Mouse (Mus musculus) embryonic facial prominence, embryonic 14.5 days (tissue): ENCODE data around the gene Immp2l. TPM values are rescaled to one million over a fixed set of nuclear protein-coding genes. Genes with fewer than 3 reads are reported as not detected.

Experiments used
- ATAC-seq: fragments of 200-750 bp; cut with Nextera tagmentation; 2 replicates; pipeline ENCODE4 v1.8.0; 2017; ENCODE audit warnings: low read depth, moderate number of reproducible peaks, moderate TSS enrichment
- DNase-seq: peaks from one replicate; pipeline ENCODE4 v3.0.0-alpha.2; 2015; ENCODE audit warnings: low spot score
- H3K27ac ChIP-seq: fragments of 300-500 bp; sonication (generic); replicated peaks from 2 replicates; pipeline ENCODE4 v1.5.1; 2014; ENCODE audit warnings: low read depth, mild to moderate bottlenecking, low read length, moderate library complexity
- H3K27me3 ChIP-seq: fragments of 300-500 bp; sonication (generic); replicated peaks from 2 replicates; pipeline ENCODE4 v1.6.1; 2014; ENCODE audit warnings: low read length; ENCODE audit not compliant: control insufficient read depth, insufficient read depth
- H3K36me3 ChIP-seq: fragments of 300-500 bp; sonication (generic); 2 replicates; pipeline ENCODE4 v1.6.1; 2014; ENCODE audit warnings: low read length, mixed read lengths; ENCODE audit not compliant: control insufficient read depth, insufficient read depth
- H3K4me1 ChIP-seq: fragments of 300-500 bp; sonication (generic); 2 replicates; pipeline ENCODE4 v1.6.1; 2014; ENCODE audit warnings: antibody characterized with exemption, low read length; ENCODE audit not compliant: control insufficient read depth, insufficient read depth
- H3K4me2 ChIP-seq: fragments of 300-500 bp; sonication (generic); 2 replicates; pipeline ENCODE4 v1.6.1; 2014; ENCODE audit warnings: low read depth, mild to moderate bottlenecking, low read length, moderate library complexity, mixed read lengths
- H3K4me3 ChIP-seq: fragments of 300-500 bp; sonication (generic); 2 replicates; pipeline ENCODE4 v1.5.1; 2014; ENCODE audit warnings: low read depth, mild to moderate bottlenecking, low read length
- H3K9ac ChIP-seq: fragments of 300-500 bp; sonication (generic); 2 replicates; pipeline ENCODE4 v1.6.1; 2014; ENCODE audit warnings: low read depth, mild to moderate bottlenecking, low read length, moderate library complexity, mixed read lengths
- H3K9me3 ChIP-seq: fragments of 300-500 bp; sonication (generic); 2 replicates; pipeline ENCODE4 v1.6.1; 2016; ENCODE audit warnings: low read length; ENCODE audit not compliant: control insufficient read depth
- WGBS: fragments of 180-500 bp; shearing (Covaris S2); extraction: QIAGEN DNeasy Blood & Tissue Kit; methylation state at CpG from one replicate; pipeline ENCODE4 v1.1.7; 2014; 5-methylcytosine and 5-hydroxymethylcytosine counted together
- polyA plus RNA-seq: library from polyadenylated mRNA; unstranded; fragments of >200 nt; fragmentation: Nextera tagmentation; extraction: Ambion mirVana; gene quantifications from 2 replicates; pipeline ENCODE4 v1.2.1, GENCODE M21; 2014

Gene Immp2l
- polyA plus RNA-seq, 1 experiment from 2014 or later, result 15.9 TPM

GRCm38 (mm10) chr12:41469096-41469801 is 445.4 kb downstream of the Immp2l start:
- no peaks in the 10 kb centered on the region for H3K27me3 ChIP-seq
- no peaks in the 10 kb centered on the region for H3K9me3 ChIP-seq
- H3K9ac ChIP-seq, result no peak overlapping the region
- H3K27ac ChIP-seq, result no peak overlapping the region
- no peaks in the 10 kb centered on the region for H3K36me3 ChIP-seq
- ATAC-seq, result no peak
- WGBS, result 64% methylated on average over 6 of the region's 6 CpGs
- no peaks in the 10 kb centered on the region for H3K4me1 ChIP-seq
- H3K4me2 ChIP-seq, result no peak overlapping the region
- H3K4me3 ChIP-seq, result no peak overlapping the region
- no peak for DNase-seq

- ATAC-seq (no peak), DNase-seq (no peak)
- H3K36me3 ChIP-seq, result no peaks in the 10 kb centered on the region
- H3K27me3 ChIP-seq, result no peaks in the 10 kb centered on the region
- H3K9me3 ChIP-seq, result no peaks in the 10 kb centered on the region
- H3K4me3 ChIP-seq, result no peak overlapping the region
- H3K4me2 ChIP-seq, result no peak overlapping the region
- WGBS, result 59% methylated on average over 2 of the region's 2 CpGs
- H3K9ac ChIP-seq, result no peak overlapping the region
- H3K27ac ChIP-seq, result no peak overlapping the region
- H3K4me1 ChIP-seq, result no peaks in the 10 kb centered on the region
These were observed 457.6 kb downstream of the Immp2l start for GRCm38 (mm10) chr12:41481486-41481885.

- H3K9ac ChIP-seq, result peak overlapping the region; percentile 56
These were observed 459.3 kb downstream of the Immp2l start for GRCm38 (mm10) chr12:41483091-41483592.

GRCm38 (mm10) chr12:41483593-41484451 is 459.9 kb downstream of the Immp2l start:
- peak overlapping the region; percentile 56 for H3K9ac ChIP-seq
- H3K9me3 ChIP-seq, result no peaks in the 10 kb centered on the region
- H3K36me3 ChIP-seq, result no peaks in the 10 kb centered on the region
- peak overlapping the region; percentile 40; the same call in 1 of the 2 replicates for H3K27ac ChIP-seq
- no peaks in the 10 kb centered on the region for H3K27me3 ChIP-seq
- H3K4me3 ChIP-seq, result peak overlapping the region; percentile 37
- H3K4me2 ChIP-seq, result peak overlapping the region; percentile 60
- 31% methylated on average over 23 of the region's 23 CpGs for WGBS
- no peak for ATAC-seq
- H3K4me1 ChIP-seq, result no peaks in the 10 kb centered on the region
- peak; percentile 16 for DNase-seq

More at GRCm38 (mm10) chr12:41483091-41483592, 459.3 kb downstream of the Immp2l start:
- ATAC-seq, result no peak
- 83% methylated on average over 5 of the region's 5 CpGs for WGBS
- Histone ChIP-seq H3K27me3 (no peaks in the 10 kb centered on the region), H3K9me3 (no peaks in the 10 kb centered on the region), H3K4me3 (peak overlapping the region; percentile 37), H3K27ac (no peak overlapping the region), H3K36me3 (no peaks in the 10 kb centered on the region), H3K4me1 (no peaks in the 10 kb centered on the region), H3K4me2 (peak overlapping the region; percentile 60)
- no peak for DNase-seq

- Histone ChIP-seq H3K9ac (peak overlapping the region; percentile 54), H3K27ac (no peak overlapping the region), H3K4me2 (peak overlapping the region; percentile 60), H3K9me3 (no peaks in the 10 kb centered on the region), H3K4me3 (peak overlapping the region; percentile 37), H3K4me1 (no peaks in the 10 kb centered on the region), H3K27me3 (no peaks in the 10 kb centered on the region), H3K36me3 (no peaks in the 10 kb centered on the region)
- DNase-seq, result no peak
- 18% methylated on average over 16 of the region's 16 CpGs for WGBS
- ATAC-seq, result no peak
These were observed 461.0 kb downstream of the Immp2l start for GRCm38 (mm10) chr12:41484689-41485511.

- WGBS, result 9% methylated on average over 12 of the region's 12 CpGs
- Histone ChIP-seq H3K9me3 (no peaks in the 10 kb centered on the region), H3K27me3 (no peaks in the 10 kb centered on the region), H3K9ac (peak overlapping the region; percentile 54), H3K4me3 (peak overlapping the region; percentile 37), H3K4me1 (no peaks in the 10 kb centered on the region), H3K4me2 (peak overlapping the region; percentile 60), H3K27ac (no peak overlapping the region), H3K36me3 (no peaks in the 10 kb centered on the region)
- ATAC-seq (peak; percentile 95), DNase-seq (peak; percentile 88)
These were observed 461.8 kb downstream of the Immp2l start for GRCm38 (mm10) chr12:41485512-41486215.

GRCm38 (mm10) chr12:41486331-41486730 is 462.4 kb downstream of the Immp2l start, which contains the start of gene Lrrn3:
Lrrn3 (minus strand) TSS chr12:41486431.
- DNase-seq (no peak), ATAC-seq (no peak)
- no peaks in the 10 kb centered on the region for H3K4me1 ChIP-seq
- 92% methylated on average over 1 of the region's 1 CpGs for WGBS
- H3K27ac ChIP-seq, result no peak within 1 kb of the TSS
- H3K9ac ChIP-seq, result peak within 1 kb of the TSS; percentile 54
- no peaks in the 10 kb centered on the region for H3K9me3 ChIP-seq
- H3K4me3 ChIP-seq, result peak within 1 kb of the TSS; percentile 37
- H3K27me3 ChIP-seq, result no peaks in the 10 kb centered on the region
- no peaks in the 10 kb centered on the region for H3K36me3 ChIP-seq
- peak within 1 kb of the TSS; percentile 60 for H3K4me2 ChIP-seq
